In genomic region chr19:3855091-3855490, GRCm38 (mm10) we compare ENCODE assay signal across 8 mouse cellular contexts. TPM values are rescaled to one million over a fixed set of nuclear protein-coding genes. Genes with fewer than 3 reads are reported as not detected.
DNase-seq lines count a peak whose midpoint lies in the region; ATAC-seq and TF ChIP-seq lines count a peak whose summit lies in the region.

No protein-coding gene starts in this region.

- peak; percentile 82 for DNase-seq in kidney, adult 2 months
- DNase-seq in hindbrain, embryonic 14.5 days (ENCODE audit: low spot score), result no peak
- no peak for DNase-seq in thymus, postnatal 25 days
- no peak for DNase-seq in adrenal gland, adult 8-10 months

- no peak for TF ChIP-seq CTCF in kidney, adult 2 months (conservative IDR thresholded peaks at IDR 0.05; ENCODE audit: insufficient read depth, insufficient read length, low read depth, low read length)
- no peak for TF ChIP-seq CTCF in E14TG2a.4 (conservative IDR thresholded peaks at IDR 0.05; ENCODE audit: low read length)

- H3K9ac ChIP-seq in kidney, embryonic 14.5 days (ENCODE audit: low read depth, low read length), result no peak overlapping the region
- H3K9ac ChIP-seq in hindbrain, embryonic 14.5 days, result no peak overlapping the region
- no peak overlapping the region for H3K9ac ChIP-seq in liver, embryonic 16.5 days (ENCODE audit: low read depth, low read length)

- no peaks in the 10 kb centered on the region for H3K9me3 ChIP-seq in kidney, embryonic 14.5 days (ENCODE audit: control insufficient read depth, low read length)
- H3K9me3 ChIP-seq in E14TG2a.4 (ENCODE audit: low read length), result no peaks in the 10 kb centered on the region
- H3K9me3 ChIP-seq in hindbrain, embryonic 14.5 days (ENCODE audit: control insufficient read depth, low read length), result no peaks in the 10 kb centered on the region
- no peaks in the 10 kb centered on the region for H3K9me3 ChIP-seq in liver, embryonic 16.5 days (replicated peaks; ENCODE audit: control insufficient read depth, low read length)

- H3K4me3 ChIP-seq in kidney, adult 2 months (ENCODE audit: insufficient read depth, low read depth, low read length), result no peak overlapping the region
- H3K4me3 ChIP-seq in kidney, embryonic 14.5 days (ENCODE audit: low read length), result no peak overlapping the region
- peak overlapping the region; percentile 62 for H3K4me3 ChIP-seq in E14TG2a.4 (replicated peaks; ENCODE audit: low read length)
- H3K4me3 ChIP-seq in hindbrain, embryonic 14.5 days (replicated peaks; ENCODE audit: low read length), result no peak overlapping the region
- H3K4me3 ChIP-seq in liver, embryonic 16.5 days (ENCODE audit: low read depth, low read length), result no peak overlapping the region

- no peaks in the 10 kb centered on the region for H3K36me3 ChIP-seq in kidney, adult 2 months (ENCODE audit: control insufficient read depth, insufficient read depth, low read length)
- H3K36me3 ChIP-seq in kidney, embryonic 14.5 days (ENCODE audit: control insufficient read depth, insufficient read depth, low read length), result no peaks in the 10 kb centered on the region
- H3K36me3 ChIP-seq in E14TG2a.4 (ENCODE audit: insufficient read depth, low read length), result peaks cover 41% of the 10 kb centered on the region
- no peaks in the 10 kb centered on the region for H3K36me3 ChIP-seq in hindbrain, embryonic 14.5 days (replicated peaks; ENCODE audit: control insufficient read depth, insufficient read depth)
- H3K36me3 ChIP-seq in liver, embryonic 16.5 days (ENCODE audit: control insufficient read depth, insufficient read depth), result no peaks in the 10 kb centered on the region

- WGBS in kidney, adult 2 months, result 31% methylated on average over 6 of the region's 6 CpGs
- 60% methylated on average over 6 of the region's 6 CpGs for WGBS in kidney, embryonic 14.5 days
- WGBS in hindbrain, embryonic 14.5 days, result 67% methylated on average over 6 of the region's 6 CpGs
- WGBS in liver, embryonic 16.5 days (ENCODE audit: insufficient replicate concordance), result 57% methylated on average over 6 of the region's 6 CpGs

- H3K27me3 ChIP-seq in kidney, adult 2 months (replicated peaks; ENCODE audit: control insufficient read depth, insufficient read depth, low read length), result no peaks in the 10 kb centered on the region
- H3K27me3 ChIP-seq in kidney, embryonic 14.5 days (ENCODE audit: control insufficient read depth, insufficient read depth, low read length), result no peaks in the 10 kb centered on the region
- H3K27me3 ChIP-seq in E14TG2a.4 (ENCODE audit: insufficient read depth, low read length), result no peaks in the 10 kb centered on the region
- H3K27me3 ChIP-seq in hindbrain, embryonic 14.5 days (ENCODE audit: control insufficient read depth, insufficient read depth, low read length), result no peaks in the 10 kb centered on the region
- no peaks in the 10 kb centered on the region for H3K27me3 ChIP-seq in liver, embryonic 16.5 days (ENCODE audit: control insufficient read depth, insufficient read depth, low read depth, low read length)

- TF ChIP-seq POLR2A in kidney, adult 2 months (IDR thresholded peaks at IDR 0.05; ENCODE audit: low read depth, low read length), result no peak

- no peak for ATAC-seq in kidney, embryonic 14.5 days (ENCODE audit: low FRiP score, low TSS enrichment)
- no peak for ATAC-seq in hindbrain, embryonic 14.5 days (ENCODE audit: low FRiP score)
- ATAC-seq in liver, embryonic 16.5 days (ENCODE audit: low read depth), result no peak
- ATAC-seq in monocyte, adult 5-6 weeks (replicated peaks; ENCODE audit: insufficient number of reproducible peaks, low FRiP score, low TSS enrichment, poor library complexity, severe bottlenecking), result no peak

- peaks cover 26% of the 10 kb centered on the region for H3K4me1 ChIP-seq in kidney, adult 2 months (ENCODE audit: control insufficient read depth, insufficient read depth, low read length)
- peaks cover 12% of the 10 kb centered on the region for H3K4me1 ChIP-seq in kidney, embryonic 14.5 days (ENCODE audit: control insufficient read depth, insufficient read depth, low read length)
- H3K4me1 ChIP-seq in E14TG2a.4 (replicated peaks; ENCODE audit: low read depth, low read length), result peaks cover 77% of the 10 kb centered on the region
- peaks cover 33% of the 10 kb centered on the region for H3K4me1 ChIP-seq in hindbrain, embryonic 14.5 days (replicated peaks; ENCODE audit: control insufficient read depth, insufficient read depth, low read length)
- H3K4me1 ChIP-seq in liver, embryonic 16.5 days (ENCODE audit: control insufficient read depth, low read depth, low read length), result peaks cover 16% of the 10 kb centered on the region

- H3K4me2 ChIP-seq in kidney, embryonic 14.5 days (replicated peaks; ENCODE audit: low read depth, low read length), result no peak overlapping the region
- H3K4me2 ChIP-seq in hindbrain, embryonic 14.5 days (replicated peaks), result no peak overlapping the region
- 0 out of 2 replicates have a peak overlapping the region, but pooled peaks have one; percentile 0 for H3K4me2 ChIP-seq in liver, embryonic 16.5 days (ENCODE audit: low read depth, low read length)

- peak overlapping the region; percentile 36 for H3K27ac ChIP-seq in kidney, adult 2 months (ENCODE audit: insufficient read depth, low read depth, low read length)
- no peak overlapping the region for H3K27ac ChIP-seq in kidney, embryonic 14.5 days (ENCODE audit: low read depth, low read length)
- peak overlapping the region; percentile 39; the same call in 1 of the 2 replicates for H3K27ac ChIP-seq in hindbrain, embryonic 14.5 days
- no peak overlapping the region for H3K27ac ChIP-seq in liver, embryonic 16.5 days (ENCODE audit: low read length)

RNA-seq across cellular contexts. Expression of gene Chka, which starts 3.5 kb away (rescaled TPM):
- 65.0 and 72.0 TPM in 2 replicates for polyA plus RNA-seq in kidney, adult 2 months (2012; rRNA removed)
- 46.8 and 62.6 TPM in 2 replicates for polyA plus RNA-seq in kidney, embryonic 14.5 days (2014; fragmentation: Nextera tagmentation; extraction: Ambion mirVana)
- 54.7 and 60.8 TPM in 2 replicates for polyA plus RNA-seq in hindbrain, embryonic 14.5 days (2014; fragmentation: Nextera tagmentation; extraction: Ambion mirVana)
- 18.4 and 19.3 TPM in 2 replicates for polyA plus RNA-seq in liver, embryonic 16.5 days (2015; fragmentation: Nextera tagmentation; extraction: Ambion mirVana)
- total RNA-seq in adrenal gland, adult 8-10 months (2022), result 100 to 1,000 TPM in 1 of 4 experiments, 10 to 100 TPM in 3; 69.8 to 329 (median 93.5) TPM
- 34.8 to 59.4 TPM (median 42.0 TPM) in 3 replicates for total RNA-seq in monocyte, adult 5-6 weeks (2017)

RNA-seq across cellular contexts. Expression of gene Tcirg1, which starts 51.8 kb away (rescaled TPM):
- 69.2 and 71.2 TPM in 2 replicates for polyA plus RNA-seq in kidney, adult 2 months (2012; rRNA removed)
- 26.2 and 35.0 TPM in 2 replicates for polyA plus RNA-seq in kidney, embryonic 14.5 days (2014; fragmentation: Nextera tagmentation; extraction: Ambion mirVana)
- 11.6 and 13.3 TPM in 2 replicates for polyA plus RNA-seq in hindbrain, embryonic 14.5 days (2014; fragmentation: Nextera tagmentation; extraction: Ambion mirVana)
- polyA plus RNA-seq in liver, embryonic 16.5 days (2015; fragmentation: Nextera tagmentation; extraction: Ambion mirVana), result 28.7 and 33.8 TPM in 2 replicates
- total RNA-seq in adrenal gland, adult 8-10 months (2022), result 100 to 1,000 TPM in 2 of 4 experiments, 10 to 100 TPM in 2; 55.6 to 133 (median 95.0) TPM
- 181 to 259 TPM (median 252 TPM) in 3 replicates for total RNA-seq in monocyte, adult 5-6 weeks (2017)

RNA-seq across cellular contexts. Expression of gene Ndufs8, which starts 57.5 kb away (rescaled TPM):
- polyA plus RNA-seq in kidney, adult 2 months (2012; rRNA removed), result 678 and 742 TPM in 2 replicates
- 397 and 412 TPM in 2 replicates for polyA plus RNA-seq in kidney, embryonic 14.5 days (2014; fragmentation: Nextera tagmentation; extraction: Ambion mirVana)
- 310 and 332 TPM in 2 replicates for polyA plus RNA-seq in hindbrain, embryonic 14.5 days (2014; fragmentation: Nextera tagmentation; extraction: Ambion mirVana)
- 150 and 159 TPM in 2 replicates for polyA plus RNA-seq in liver, embryonic 16.5 days (2015; fragmentation: Nextera tagmentation; extraction: Ambion mirVana)
- 100 to 1,000 TPM; 241 to 358 (median 291) TPM for total RNA-seq in adrenal gland, adult 8-10 months (2022)
- 27.2 to 46.8 TPM (median 33.1 TPM) in 3 replicates for total RNA-seq in monocyte, adult 5-6 weeks (2017)

Comparison
In these comparisons a context has a peak if more than half of its experiments do, and no peak if none do; other contexts are left out.
1. H3K27ac ChIP-seq: peak in kidney, adult 2 months (single experiment) and hindbrain, embryonic 14.5 days (single experiment); none in kidney, embryonic 14.5 days (single experiment) and liver, embryonic 16.5 days (single experiment).